Mouse (Mus musculus): Measurements from ENCODE around the gene Npb.
"Not testable (repeated sequence)": the region's sequence is repeated elsewhere in the genome, so short reads cannot be mapped to it uniquely, and the experiment has no call there.

Npb gene

DNA sequence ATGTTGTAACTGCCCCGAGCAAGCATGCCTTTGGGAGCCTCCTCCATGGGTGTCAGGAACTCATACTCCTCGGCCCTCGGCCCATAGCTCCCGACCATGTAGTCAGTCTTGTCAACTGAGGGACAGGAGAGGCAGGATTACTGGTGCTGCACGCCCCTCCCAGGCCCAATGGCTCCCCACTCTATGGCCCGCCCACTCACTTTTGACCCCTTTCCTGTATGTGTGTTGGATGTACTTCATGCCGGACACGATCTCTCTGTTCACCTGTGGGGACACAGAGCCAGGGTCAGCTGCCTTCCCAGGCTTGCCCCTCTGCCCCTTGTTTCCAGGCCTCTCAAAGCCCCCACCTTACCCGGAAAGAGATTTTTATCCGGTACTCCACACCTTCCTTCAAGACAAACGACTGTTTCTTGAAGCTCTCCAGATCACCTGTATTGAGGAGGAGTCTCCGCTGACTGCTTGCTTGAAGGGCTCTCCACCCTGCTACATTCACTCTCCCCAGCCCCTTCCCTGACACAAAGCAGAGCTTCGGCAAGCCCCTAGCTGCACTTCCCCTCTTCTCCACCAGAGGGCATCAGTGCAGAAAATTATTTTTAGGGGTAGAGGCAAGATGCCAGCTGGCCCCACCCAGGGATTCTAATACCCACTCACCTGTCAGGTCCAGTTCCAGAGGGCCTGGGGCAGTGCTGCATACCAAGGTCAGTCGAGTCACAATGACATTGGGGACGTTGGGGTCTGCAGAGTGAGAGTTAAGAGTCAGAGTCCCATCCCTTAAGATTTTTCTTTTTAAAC, 28.8 kb upstream of the Npb start:
- in situ Hi-C loops (cut with MboI, MseI): no loop called here

GRCm38 (mm10) chr11:120580190-120580589, 28.1 kb upstream of the Npb start:
- in situ Hi-C loops (cut with MboI, MseI): no loop called here

GRCm38 (mm10) chr11:120580871-120581331, 27.4 kb upstream of the Npb start:
- in situ Hi-C loops (cut with MboI, MseI): no loop called here

GRCm38 (mm10) chr11:120581490-120582267, 26.6 kb upstream of the Npb start, which contains the start of gene Arhgdia:
Gene Arhgdia, minus strand, starts transcription at chr11:120581624.
- in situ Hi-C loops (cut with MboI, MseI): no loop called here

GRCm38 (mm10) chr11:120582268-120582981, 25.9 kb upstream of the Npb start:
- in situ Hi-C loops (cut with MboI, MseI): no loop called here

DNA sequence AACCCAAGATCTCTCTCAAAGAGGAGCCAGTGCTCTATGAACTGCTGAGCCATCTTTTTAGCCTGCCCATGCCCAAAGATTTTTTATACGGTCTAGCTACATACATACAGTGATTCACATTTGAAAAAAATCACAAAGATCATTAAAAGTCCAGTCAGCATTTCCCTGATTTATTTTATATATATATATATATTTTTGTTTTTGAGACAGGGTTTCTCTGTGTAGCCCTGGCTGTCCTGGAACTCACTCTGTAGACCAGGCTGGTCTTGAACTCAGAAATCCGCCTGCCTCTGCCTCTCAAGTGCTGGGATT, 25.3 kb upstream of the Npb start:
- in situ Hi-C loops (cut with MboI, MseI): not testable (repeated sequence)

DNA sequence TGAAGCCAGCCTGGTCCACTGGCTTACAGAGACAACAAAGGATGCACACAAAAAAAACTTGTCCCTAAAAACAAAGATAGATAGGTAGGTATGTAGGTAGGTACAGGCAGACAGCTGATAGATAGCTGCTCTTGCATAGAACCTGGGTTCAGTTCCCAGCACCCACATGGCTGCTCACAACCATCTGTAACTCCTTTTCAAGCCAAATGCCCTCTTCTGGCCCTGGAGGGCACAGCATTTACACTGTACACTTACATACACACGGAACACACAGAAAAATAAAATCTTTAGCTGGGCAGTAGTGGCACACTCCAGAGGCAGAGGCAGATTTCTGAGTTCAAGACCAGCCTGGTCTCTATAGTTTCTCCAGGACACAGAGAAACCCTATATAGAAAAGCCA, 24.3 kb upstream of the Npb start:
- in situ Hi-C loops (cut with MboI, MseI): no loop called here

DNA sequence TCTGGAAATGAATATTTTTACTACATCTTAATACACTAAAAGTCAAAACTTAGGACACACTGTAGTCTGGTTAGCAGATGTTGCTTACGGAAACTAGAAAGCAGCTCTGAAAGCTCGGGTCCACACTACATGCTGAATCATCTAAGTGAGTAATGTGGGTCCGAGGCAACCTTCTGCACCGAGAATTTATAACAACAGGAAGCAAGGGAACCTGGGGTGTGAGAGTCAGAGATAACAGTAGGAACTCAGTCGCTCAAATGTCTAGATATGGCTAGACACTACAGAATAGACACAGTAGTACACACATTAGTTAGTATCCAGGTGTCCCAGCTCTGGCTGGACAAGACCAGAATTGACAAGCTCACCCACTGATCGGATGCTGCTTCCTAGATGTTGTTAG, 19.7 kb upstream of the Npb start:
- in situ Hi-C loops (cut with MboI, MseI): no loop called here

GRCm38 (mm10) chr11:120597240-120598235, 10.7 kb upstream of the Npb start:
- in situ Hi-C loops (cut with MboI, MseI): loop anchor here (10.0 kb wide), 1 partner anchor 197 kb away; the partner anchor contains the start of gene Dus1l

DNA sequence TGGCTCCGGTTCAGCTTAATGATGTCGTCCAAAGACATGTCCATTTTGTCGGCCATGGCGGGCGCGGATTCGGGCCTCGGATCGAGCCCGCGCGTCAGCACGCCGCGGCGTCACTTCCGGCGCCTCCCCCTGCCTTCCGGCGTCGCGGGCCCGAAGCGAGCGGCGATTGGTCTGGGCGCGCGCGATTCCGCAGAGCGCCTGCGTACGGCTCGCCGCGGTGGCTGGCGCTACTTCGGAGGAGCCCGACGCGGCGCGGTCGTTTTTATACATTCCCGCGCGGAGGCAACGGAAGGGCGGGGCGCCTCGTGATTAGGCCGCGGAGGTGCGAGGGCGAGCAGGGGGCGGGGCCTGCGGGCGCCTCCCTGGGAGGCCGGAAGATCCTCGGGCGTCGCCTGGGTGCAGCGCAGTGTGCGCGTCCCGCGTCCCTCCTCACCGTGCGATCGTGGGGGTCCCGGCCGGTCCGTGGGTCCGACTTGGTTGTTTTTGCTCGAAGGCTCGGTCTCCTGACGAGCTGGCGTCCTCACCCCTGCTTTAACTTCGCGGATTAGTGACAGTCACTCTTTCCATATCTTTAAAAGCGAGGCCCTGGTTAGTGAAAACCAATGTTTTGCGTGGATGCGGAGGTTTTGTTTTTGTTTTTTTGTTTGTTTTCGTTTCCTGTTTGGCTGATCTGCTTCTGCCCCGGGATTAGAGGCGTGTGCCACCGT, 9.8 kb upstream of the Npb start, which contains the start of the genes Alyref and Anapc11:
TSS of gene Alyref (minus strand) at position 83 of the 707 bp plus-strand sequence.
TSS of gene Anapc11 (plus strand) at position 139 of the 707 bp plus-strand sequence.
- in situ Hi-C loops (cut with MboI, MseI): loop anchor here (10.0 kb wide), 1 partner anchor 196 kb away; the partner anchor contains the start of gene Dus1l

DNA sequence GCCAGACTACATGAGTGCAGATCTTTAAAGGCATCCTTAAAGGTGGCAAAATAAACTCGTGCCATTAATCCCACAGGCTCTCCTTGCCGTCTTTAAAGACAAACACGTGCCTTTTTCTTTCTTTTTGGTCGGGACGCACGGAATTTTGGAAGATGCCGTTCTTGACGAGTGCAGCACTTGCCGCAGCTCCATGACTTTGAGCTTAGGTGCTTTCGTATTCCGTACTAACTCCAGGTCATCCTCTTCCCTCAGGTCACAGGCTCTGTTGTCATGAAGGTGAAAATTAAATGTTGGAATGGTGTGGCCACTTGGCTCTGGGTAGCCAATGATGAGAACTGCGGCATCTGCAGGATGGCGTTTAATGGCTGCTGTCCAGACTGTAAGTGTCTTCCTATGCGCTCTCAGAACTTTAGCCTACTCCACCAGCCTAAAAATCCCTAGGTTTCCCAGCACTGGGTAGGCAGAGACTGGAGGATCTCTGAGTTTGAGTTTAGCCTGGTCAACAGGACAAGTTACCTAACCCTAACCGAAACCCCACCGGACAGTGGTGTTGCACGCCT, 9.2 kb upstream of the Npb start:
- in situ Hi-C loops (cut with MboI, MseI): loop anchor here (10.0 kb wide), 1 partner anchor 196 kb away; the partner anchor contains the start of gene Dus1l

DNA sequence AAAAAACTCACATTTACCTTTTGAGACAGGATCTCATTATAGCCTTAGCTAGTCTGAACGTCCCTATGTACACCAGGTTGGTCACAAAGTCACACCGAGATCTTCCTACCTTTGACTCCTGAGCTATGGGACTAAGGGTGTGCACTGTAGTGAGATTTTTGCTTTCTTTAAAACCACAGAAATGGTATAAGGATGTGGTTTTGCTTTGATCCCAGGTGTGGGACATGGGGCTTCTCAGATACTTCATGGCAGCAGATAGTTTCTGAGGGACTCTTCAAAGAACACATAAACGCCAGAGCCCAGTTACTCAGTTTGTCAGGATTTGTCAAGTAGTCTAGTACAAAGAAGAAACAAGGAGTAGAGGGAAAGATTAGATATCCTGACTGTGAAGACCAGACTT, 7.6 kb upstream of the Npb start:
- in situ Hi-C loops (cut with MboI, MseI): no loop called here

- in situ Hi-C loops (cut with MboI, MseI): no loop called here
Measured at GRCm38 (mm10) chr11:120603545-120603944, 4.7 kb upstream of the Npb start.

DNA sequence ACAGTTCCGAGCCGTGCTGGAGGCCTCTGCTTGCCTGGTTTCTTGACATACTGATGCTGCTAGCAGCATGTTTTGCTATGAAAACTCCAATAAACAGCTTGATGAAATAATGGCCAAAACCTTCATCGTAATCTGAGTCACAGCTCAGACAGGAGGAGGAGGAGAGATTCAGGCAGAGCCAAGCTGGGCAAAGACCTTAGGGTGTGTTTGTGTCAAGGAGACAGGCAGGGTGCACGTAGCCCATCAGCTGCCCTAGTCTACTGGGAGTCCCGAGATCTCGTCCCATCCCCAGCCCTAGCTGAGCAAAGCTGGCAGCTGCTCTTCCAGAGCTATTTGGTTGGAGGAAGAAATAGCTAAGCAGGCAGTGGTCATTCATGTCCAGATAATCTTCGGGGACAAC, 2.6 kb upstream of the Npb start:
- in situ Hi-C loops (cut with MboI, MseI): no loop called here

DNA sequence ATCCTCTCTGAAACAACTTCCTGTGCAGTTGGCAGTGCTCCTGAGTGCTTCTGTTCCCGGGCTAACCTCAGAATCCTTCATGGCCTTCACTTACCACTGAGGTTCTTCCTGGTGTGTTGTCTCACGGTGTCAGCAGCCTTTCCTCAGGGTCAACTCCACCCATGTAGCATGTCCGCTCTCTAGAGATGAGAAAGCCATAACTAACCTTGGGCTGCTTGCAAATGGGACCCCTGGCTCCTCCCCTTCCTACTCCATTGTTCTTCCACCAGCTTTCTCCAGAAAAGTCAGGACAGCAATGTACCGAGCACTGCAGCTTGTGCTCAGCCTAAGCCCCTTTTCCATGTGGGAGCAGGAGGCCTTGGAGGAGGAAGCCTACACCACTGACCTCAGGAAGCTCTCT, 1.5 kb upstream of the Npb start:
- in situ Hi-C loops (cut with MboI, MseI): no loop called here

GRCm38 (mm10) chr11:120609250-120609649, 973 bp downstream of the Npb start:
- in situ Hi-C loops (cut with MboI, MseI): no loop called here

DNA sequence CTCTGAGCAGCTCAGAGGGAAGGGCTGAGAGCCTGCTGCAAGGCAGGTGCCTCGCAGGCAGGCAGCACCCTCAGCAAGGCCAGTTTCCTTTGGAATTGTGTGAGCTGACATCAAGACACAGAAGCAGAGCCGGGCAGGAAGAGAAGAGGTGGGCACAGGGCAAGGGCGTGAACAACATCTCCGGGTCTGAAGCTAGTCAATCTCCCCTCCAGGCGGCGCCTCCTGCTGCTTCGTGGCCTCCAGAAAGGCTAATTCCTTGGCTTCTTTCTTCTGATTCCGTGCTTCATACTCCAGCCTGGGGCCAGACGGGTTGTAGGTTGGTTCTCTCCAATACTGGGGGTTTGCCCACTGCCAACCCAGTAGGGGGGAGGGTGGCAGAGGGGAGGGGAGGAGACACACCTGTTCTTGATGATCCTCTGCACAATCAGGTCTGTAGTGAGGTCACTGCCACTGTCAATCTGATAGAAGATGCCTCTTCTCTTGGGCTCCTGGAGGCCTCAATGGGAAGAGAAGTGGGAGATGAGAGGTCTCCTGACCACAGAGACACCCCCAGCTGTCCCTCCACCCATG, 2.3 kb downstream of the Npb start:
- in situ Hi-C loops (cut with MboI, MseI): no loop called here

DNA sequence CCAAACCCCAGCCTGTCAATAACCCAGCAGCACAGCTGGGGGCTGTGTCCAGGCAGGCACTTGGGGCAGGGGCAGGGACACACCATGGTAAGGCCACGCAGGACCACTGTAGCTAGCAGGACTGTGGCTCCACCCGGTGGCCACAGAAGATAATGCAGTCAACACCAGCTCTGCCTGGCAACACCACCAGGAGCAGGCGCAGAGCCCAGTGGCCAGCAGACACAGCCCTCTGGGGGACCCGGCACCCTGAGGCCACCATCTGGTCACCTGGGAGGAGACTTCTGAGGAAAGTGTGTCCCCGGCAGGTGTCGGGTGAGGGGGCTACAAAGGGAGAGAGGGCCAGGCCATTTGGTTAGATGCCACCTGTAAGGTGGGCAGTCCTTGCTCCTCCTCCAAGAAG, 4.5 kb downstream of the Npb start:
- in situ Hi-C loops (cut with MboI, MseI): no loop called here

GRCm38 (mm10) chr11:120613481-120613972, 5.2 kb downstream of the Npb start:
- in situ Hi-C loops (cut with MboI, MseI): no loop called here
